Mouse (Mus musculus) ES-E14 (cell line): ENCODE data around the gene Sesn2. TPM values are rescaled to one million over a fixed set of nuclear protein-coding genes. Genes with fewer than 3 reads are reported as not detected.
A peak's percentile ranks its signal among the peaks of the same experiment; 100 is the strongest.

ENCODE experiments used
- DNase-seq: peaks from one replicate; pipeline ENCODE4 v3.0.0-alpha.2; 2013; ENCODE audit warnings: low read depth, low spot score
- H3K27ac ChIP-seq: 2 replicates; pipeline ENCODE4 v1.5.1; 2012; ENCODE audit warnings: low read depth, mild to moderate bottlenecking, low read length, moderate library complexity, mixed read lengths; ENCODE audit not compliant: poor library complexity, insufficient read depth, severe bottlenecking
- H3K36me3 ChIP-seq: 2 replicates; pipeline ENCODE4 v1.6.1; 2012; ENCODE audit warnings: mild to moderate bottlenecking, low read length, moderate library complexity, mixed read lengths; ENCODE audit not compliant: control insufficient read depth, poor library complexity, insufficient read depth, severe bottlenecking
- H3K4me1 ChIP-seq, 2 experiments: fragments of 150-350 bp in 1 of 2; sonication (generic) in 1 of 2; 2 replicates each; pipeline ENCODE4 v1.6.1; 2012; ENCODE audit warnings: low read length in 2 of 2, mild to moderate bottlenecking in 1 of 2, mixed read lengths in 1 of 2; ENCODE audit not compliant: control insufficient read depth in 2 of 2, insufficient read depth in 2 of 2, poor library complexity in 1 of 2
- H3K4me3 ChIP-seq, 2 experiments: fragments of 150-350 bp in 1 of 2; sonication (generic) in 1 of 2; 2 replicates each; pipeline ENCODE4 v1.5.1; 2012; ENCODE audit warnings: low read length in 2 of 2, low read depth in 1 of 2, mild to moderate bottlenecking in 1 of 2, mixed read lengths in 1 of 2; ENCODE audit not compliant: insufficient read depth in 1 of 2, poor library complexity in 1 of 2, severe bottlenecking in 1 of 2
- H3K9ac ChIP-seq: 2 replicates; pipeline ENCODE4 v1.6.1; 2012; ENCODE audit warnings: low read depth, mild to moderate bottlenecking, low read length, mixed read lengths; ENCODE audit not compliant: poor library complexity, insufficient read depth, severe bottlenecking
- H3K9me3 ChIP-seq: fragments of 150-350 bp; sonication (generic); 2 replicates; pipeline ENCODE4 v1.6.1; 2012; ENCODE audit warnings: low read depth, mild to moderate bottlenecking, low read length; ENCODE audit not compliant: control insufficient read depth, insufficient read depth
- CHD2 ChIP-seq: IDR thresholded peaks from 2 replicates; pipeline ENCODE4 v1.6.1; 2014; ENCODE audit warnings: mild to moderate bottlenecking, low read depth, low read length, inconsistent platforms
- HCFC1 ChIP-seq: IDR thresholded peaks from 2 replicates; pipeline ENCODE4 v1.6.1; 2012; ENCODE audit warnings: low read length, inconsistent platforms, borderline replicate concordance; ENCODE audit not compliant: insufficient read depth
- MAFK ChIP-seq: IDR thresholded peaks from 2 replicates; pipeline ENCODE4 v1.6.1; 2014; ENCODE audit warnings: mild to moderate bottlenecking, low read depth, low read length, inconsistent platforms; ENCODE audit not compliant: insufficient read depth
- ZNF384 ChIP-seq: IDR thresholded peaks from 2 replicates; pipeline ENCODE4 v1.6.1; 2012; ENCODE audit warnings: low read depth, low read length, inconsistent platforms
- in situ Hi-C, 2 experiments: fragments of 600-800 bp; cut with MboI; formaldehyde crosslinking; loops; one replicate each; pipeline ENCODE4 v1.15.1; 2025; ENCODE audit warnings: low sequenced_read_pairs in 2 of 2, inconsistent platforms in 1 of 2; ENCODE audit not compliant: unreplicated experiment in 2 of 2
- total RNA-seq: library from RNA; depleted of rRNA; stranded (reverse); fragments of 300-350 nt; gene quantifications from 2 replicates; pipeline ENCODE4 v1.2.3, GENCODE M21; 2012; rRNA removed

The Sesn2 gene
- total RNA-seq, 1 experiment, result 75.8 TPM

- Histone ChIP-seq H3K27ac (no peak overlapping the region), H3K4me1 (no peaks in the 10 kb centered on the region), H3K9me3 (no peaks in the 10 kb centered on the region), H3K4me3 (no peak overlapping the region), H3K9ac (no peak overlapping the region), H3K36me3 (no peaks in the 10 kb centered on the region)
- no peak for DNase-seq
- in situ Hi-C loops, result no loop called here
- TF ChIP-seq MAFK (0 out of 2 replicates have a peak, but pooled peaks have one; percentile 20), HCFC1 (no peak)
Measured at GRCm38 (mm10) chr4:132449778-132450177, 60.5 kb downstream of the Sesn2 start.

GRCm38 (mm10) chr4:132446105-132446504, 64.2 kb downstream of the Sesn2 start:
- Histone ChIP-seq H3K9ac (no peak overlapping the region), H3K36me3 (no peaks in the 10 kb centered on the region), H3K4me1 (no peaks in the 10 kb centered on the region), H3K27ac (no peak overlapping the region), H3K9me3 (no peaks in the 10 kb centered on the region), H3K4me3 (no peak overlapping the region)
- DNase-seq, result no peak
- in situ Hi-C loops, result no loop called here
- no peak for TF ChIP-seq CHD2
- TF ChIP-seq HCFC1, result no peak

GRCm38 (mm10) chr4:132444516-132444915, 65.8 kb downstream of the Sesn2 start:
- Histone ChIP-seq H3K27ac (no peak overlapping the region), H3K4me3 (no peak overlapping the region), H3K9me3 (no peaks in the 10 kb centered on the region), H3K9ac (no peak overlapping the region), H3K36me3 (no peaks in the 10 kb centered on the region), H3K4me1 (peaks cover 0 to 2% of the 10 kb centered on the region in 2 experiments; a peak in 1 of 4 replicates)
- no peak for TF ChIP-seq MAFK
- peak; percentile 65; the same call in 1 of the 2 replicates for TF ChIP-seq ZNF384
- TF ChIP-seq HCFC1, result no peak
- in situ Hi-C loops, result no loop called here
- no peak for DNase-seq

Other genes starting within 250 kb of the Sesn2 start
- 20.7 and 22.3 TPM in 2 replicates for gene Gmeb1, start 248.9 kb downstream of the Sesn2 start, total RNA-seq
- gene Taf12, start 236.1 kb downstream of the Sesn2 start, total RNA-seq, result 12.1 and 21.9 TPM in 2 replicates
- gene Rab42, start 207.1 kb downstream of the Sesn2 start, total RNA-seq, result 0.69 and 1.1 TPM in 2 replicates
- 48.6 and 61.8 TPM in 2 replicates for gene Trnau1ap, start 181.0 kb downstream of the Sesn2 start, total RNA-seq
- gene Rcc1, start 156.9 kb downstream of the Sesn2 start, total RNA-seq, result 107 and 117 TPM in 2 replicates
- 4.0 and 7.8 TPM in 2 replicates for gene Phactr4, start 88.0 kb downstream of the Sesn2 start, total RNA-seq
- 29.7 and 32.8 TPM in 2 replicates for gene Med18, start 46.6 kb downstream of the Sesn2 start, total RNA-seq
- 485 and 496 TPM in 2 replicates for gene Atpif1, start 23.2 kb upstream of the Sesn2 start, total RNA-seq
- 127 and 167 TPM in 2 replicates for gene Dnajc8, start 25.0 kb upstream of the Sesn2 start, total RNA-seq
- gene Ptafr, start 53.6 kb upstream of the Sesn2 start, total RNA-seq, result 0.26 and 0.40 TPM in 2 replicates
- 28.1 and 31.9 TPM in 2 replicates for gene Eya3, start 128.5 kb upstream of the Sesn2 start, total RNA-seq
- gene Xkr8, start 222.0 kb upstream of the Sesn2 start, total RNA-seq, result 9.6 and 15.5 TPM in 2 replicates
- 28.9 and 40.2 TPM in 2 replicates for gene Smpdl3b, start 246.8 kb upstream of the Sesn2 start, total RNA-seq